Mouse (Mus musculus): ENCODE data around the gene Cgnl1. TPM values are rescaled to one million over a fixed set of nuclear protein-coding genes. Genes with fewer than 3 reads are reported as not detected.

The Cgnl1 gene
- polyA plus RNA-seq, 1 experiment from 2014 or later, result 6.7 TPM

DNA sequence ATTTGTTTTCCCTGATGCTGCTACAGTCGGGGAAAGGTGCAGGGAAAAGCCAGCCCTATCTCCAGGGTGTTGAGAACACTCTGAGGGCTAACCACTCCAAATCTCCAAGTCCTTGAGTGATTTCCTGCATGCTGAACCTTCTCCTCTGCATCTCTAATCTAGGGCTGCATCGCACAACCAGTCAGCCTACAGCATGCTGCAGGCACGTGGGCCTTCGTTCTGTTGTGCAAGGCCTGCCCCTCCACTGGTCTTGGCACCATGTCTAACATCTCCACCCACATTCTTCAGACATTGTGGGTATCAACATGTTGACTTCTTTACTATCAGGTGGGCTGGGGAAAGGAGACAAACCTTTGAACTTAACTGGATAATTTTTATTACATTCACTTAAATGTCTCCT lies 44.2 kb downstream of the Cgnl1 start:
- H3K4me1 ChIP-seq (ENCODE audit: control insufficient read depth, insufficient read depth, low read length), result no peaks in the 10 kb centered on the region
- no peak overlapping the region for H3K4me3 ChIP-seq (ENCODE audit: low read depth, low read length)
- H3K9ac ChIP-seq (ENCODE audit: low read length), result no peak overlapping the region
- 80% methylated on average over 4 of the region's 4 CpGs for WGBS
- ATAC-seq (ENCODE audit: insufficient number of reproducible peaks, low FRiP score, low TSS enrichment, low read depth) (no peak), DNase-seq (ENCODE audit: low spot score) (no peak)
- no peaks in the 10 kb centered on the region for H3K36me3 ChIP-seq (ENCODE audit: control insufficient read depth, insufficient read depth, low read length)
- H3K4me2 ChIP-seq (ENCODE audit: low read depth, severe bottlenecking), result no peak overlapping the region
- H3K27ac ChIP-seq (replicated peaks; ENCODE audit: low read depth, low read length), result no peak overlapping the region
- H3K9me3 ChIP-seq (ENCODE audit: control insufficient read depth, low read length), result 0 out of 2 replicates have a peak, but pooled peaks cover 3% of the 10 kb centered on the region
- H3K27me3 ChIP-seq (ENCODE audit: control insufficient read depth, insufficient read depth, low read length), result no peaks in the 10 kb centered on the region

DNA sequence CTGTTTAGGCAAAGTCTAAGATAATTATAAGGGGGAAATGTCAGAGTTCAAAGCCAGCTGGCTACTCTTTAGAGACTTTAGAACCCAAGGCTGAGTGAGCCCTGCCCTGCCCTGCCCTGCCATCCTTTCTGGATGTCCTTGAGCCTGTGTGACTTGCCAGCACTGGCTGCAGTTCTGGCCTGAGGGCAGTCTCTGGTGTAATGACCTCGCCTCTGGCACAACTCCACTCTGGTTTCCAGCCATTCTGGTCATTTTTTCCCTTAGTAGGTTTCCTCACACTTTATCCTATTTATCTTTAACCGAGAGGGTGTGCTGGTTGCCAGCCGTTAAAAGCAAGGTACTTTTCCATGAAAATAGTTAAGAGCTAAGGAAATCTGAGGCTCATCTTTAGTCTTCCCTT lies 45.3 kb downstream of the Cgnl1 start:
- Histone ChIP-seq H3K4me3 (ENCODE audit: low read depth, low read length) (no peak overlapping the region), H3K27me3 (ENCODE audit: control insufficient read depth, insufficient read depth, low read length) (no peaks in the 10 kb centered on the region), H3K36me3 (ENCODE audit: control insufficient read depth, insufficient read depth, low read length) (no peaks in the 10 kb centered on the region), H3K27ac (replicated peaks; ENCODE audit: low read depth, low read length) (no peak overlapping the region), H3K9me3 (ENCODE audit: control insufficient read depth, low read length) (0 out of 2 replicates have a peak, but pooled peaks cover 3% of the 10 kb centered on the region), H3K4me2 (ENCODE audit: low read depth, severe bottlenecking) (no peak overlapping the region), H3K4me1 (ENCODE audit: control insufficient read depth, insufficient read depth, low read length) (0 out of 2 replicates have a peak, but pooled peaks cover 3% of the 10 kb centered on the region), H3K9ac (ENCODE audit: low read length) (no peak overlapping the region)
- ATAC-seq (ENCODE audit: insufficient number of reproducible peaks, low FRiP score, low TSS enrichment, low read depth) (no peak), DNase-seq (ENCODE audit: low spot score) (no peak)
- 90% methylated on average over 3 of the region's 3 CpGs for WGBS

DNA sequence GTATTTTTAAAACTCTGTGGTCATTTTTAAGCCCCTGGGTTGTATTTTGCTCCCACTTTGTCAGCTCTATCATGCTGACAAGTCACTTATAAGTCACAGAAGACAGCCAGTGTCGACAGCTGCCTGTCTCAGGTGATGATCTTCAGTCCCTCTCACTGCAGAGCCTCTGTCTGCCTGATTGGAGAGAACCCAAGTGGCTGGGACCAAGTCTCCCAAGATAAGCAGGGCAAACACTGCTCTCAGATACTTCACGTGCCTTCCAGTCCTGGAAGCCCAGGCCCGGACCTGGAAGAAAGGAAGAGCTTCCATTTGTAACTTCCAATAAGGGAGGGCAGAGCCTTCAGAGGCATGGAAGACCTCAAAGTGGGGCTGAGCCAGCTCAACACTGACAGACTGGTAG lies 49.0 kb downstream of the Cgnl1 start:
- DNase-seq (ENCODE audit: low spot score) (no peak), ATAC-seq (ENCODE audit: insufficient number of reproducible peaks, low FRiP score, low TSS enrichment, low read depth) (no peak)
- H3K36me3 ChIP-seq (ENCODE audit: control insufficient read depth, insufficient read depth, low read length), result no peaks in the 10 kb centered on the region
- H3K4me2 ChIP-seq (ENCODE audit: low read depth, severe bottlenecking), result no peak overlapping the region
- no peaks in the 10 kb centered on the region for H3K27me3 ChIP-seq (ENCODE audit: control insufficient read depth, insufficient read depth, low read length)
- no peak overlapping the region for H3K27ac ChIP-seq (replicated peaks; ENCODE audit: low read depth, low read length)
- 0 out of 2 replicates have a peak, but pooled peaks cover 3% of the 10 kb centered on the region for H3K4me1 ChIP-seq (ENCODE audit: control insufficient read depth, insufficient read depth, low read length)
- H3K4me3 ChIP-seq (ENCODE audit: low read depth, low read length), result no peak overlapping the region
- 0 out of 2 replicates have a peak, but pooled peaks cover 3% of the 10 kb centered on the region for H3K9me3 ChIP-seq (ENCODE audit: control insufficient read depth, low read length)
- H3K9ac ChIP-seq (ENCODE audit: low read length), result peak overlapping the region; percentile 24; the same call in 1 of the 2 replicates
- WGBS, result 62% methylated on average over 3 of the region's 3 CpGs

DNA sequence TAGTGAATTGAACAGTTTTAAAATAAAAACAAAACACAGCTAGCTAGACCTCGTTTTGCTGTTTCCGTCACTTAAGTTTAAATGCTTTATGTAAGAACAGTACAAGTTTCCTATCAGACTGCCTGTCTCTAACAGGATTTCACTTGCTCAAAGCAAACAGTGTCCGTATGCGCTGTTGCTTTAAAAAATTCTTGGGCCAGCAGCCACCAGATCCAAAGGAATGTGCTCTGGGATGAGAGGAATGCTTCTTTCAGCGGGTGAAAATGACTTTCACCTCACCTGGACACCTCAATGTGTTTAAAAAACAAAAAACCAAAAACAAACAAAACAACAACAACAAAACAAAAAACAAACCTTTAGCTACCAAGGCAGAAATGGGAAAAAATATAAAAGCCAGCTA lies 54.4 kb downstream of the Cgnl1 start:
- no peak overlapping the region for H3K27ac ChIP-seq (replicated peaks; ENCODE audit: low read depth, low read length)
- WGBS, result 63% methylated on average over 5 of the region's 5 CpGs
- DNase-seq (ENCODE audit: low spot score), result no peak

DNA sequence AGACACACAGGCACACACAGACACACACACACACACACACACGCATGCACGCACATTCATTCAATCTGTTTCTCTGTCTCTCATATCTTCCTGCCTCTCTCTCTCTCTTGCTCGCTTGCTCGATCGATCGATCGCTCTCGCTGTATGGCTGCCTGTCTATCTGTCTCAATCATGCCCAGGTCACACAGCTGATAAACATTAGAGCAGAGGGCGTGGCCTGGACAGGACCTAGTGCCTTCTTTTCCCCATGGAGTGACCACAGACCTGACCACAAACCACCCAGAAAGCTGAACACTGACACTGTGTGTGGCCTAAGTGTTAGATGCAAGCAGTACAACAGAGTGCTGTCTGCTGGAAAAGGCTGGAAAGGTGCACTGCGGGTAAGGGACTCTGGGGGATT lies 60.6 kb downstream of the Cgnl1 start:
- ATAC-seq (ENCODE audit: insufficient number of reproducible peaks, low FRiP score, low TSS enrichment, low read depth), result no peak
- WGBS, result 84% methylated on average over 10 of the region's 10 CpGs
- Histone ChIP-seq H3K4me3 (ENCODE audit: low read depth, low read length) (no peak overlapping the region), H3K9ac (ENCODE audit: low read length) (no peak overlapping the region), H3K9me3 (ENCODE audit: control insufficient read depth, low read length) (no peaks in the 10 kb centered on the region), H3K27ac (replicated peaks; ENCODE audit: low read depth, low read length) (no peak overlapping the region), H3K4me1 (ENCODE audit: control insufficient read depth, insufficient read depth, low read length) (no peaks in the 10 kb centered on the region), H3K27me3 (ENCODE audit: control insufficient read depth, insufficient read depth, low read length) (no peaks in the 10 kb centered on the region), H3K36me3 (ENCODE audit: control insufficient read depth, insufficient read depth, low read length) (no peaks in the 10 kb centered on the region), H3K4me2 (ENCODE audit: low read depth, severe bottlenecking) (no peak overlapping the region)
- no peak for DNase-seq (ENCODE audit: low spot score)

More for the DNA sequence above, 54.4 kb downstream of the Cgnl1 start:
- Histone ChIP-seq H3K9me3 (ENCODE audit: control insufficient read depth, low read length) (no peaks in the 10 kb centered on the region), H3K36me3 (ENCODE audit: control insufficient read depth, insufficient read depth, low read length) (no peaks in the 10 kb centered on the region), H3K9ac (ENCODE audit: low read length) (no peak overlapping the region), H3K27me3 (ENCODE audit: control insufficient read depth, insufficient read depth, low read length) (no peaks in the 10 kb centered on the region), H3K4me2 (ENCODE audit: low read depth, severe bottlenecking) (no peak overlapping the region), H3K4me3 (ENCODE audit: low read depth, low read length) (no peak overlapping the region), H3K4me1 (ENCODE audit: control insufficient read depth, insufficient read depth, low read length) (0 out of 2 replicates have a peak, but pooled peaks cover 3% of the 10 kb centered on the region)
- no peak for ATAC-seq (ENCODE audit: insufficient number of reproducible peaks, low FRiP score, low TSS enrichment, low read depth)

DNA sequence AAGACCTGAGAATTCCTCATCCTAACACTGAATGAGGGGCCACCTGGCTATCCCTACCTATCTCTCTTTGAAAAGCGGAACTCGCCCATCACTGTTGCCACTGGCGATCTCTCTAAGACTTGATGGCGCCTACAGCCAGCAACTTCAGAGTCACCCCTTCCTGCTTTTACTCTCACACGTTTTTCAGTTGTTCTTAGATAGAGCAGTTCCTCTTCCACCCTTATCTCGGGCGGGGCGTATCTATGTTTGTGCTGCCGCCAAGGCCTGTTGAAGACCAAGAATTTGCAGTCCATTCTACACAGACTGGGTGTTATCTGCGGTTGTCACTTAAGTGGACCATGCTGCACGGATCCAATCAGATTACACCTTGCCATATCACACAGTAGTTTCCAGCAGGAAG lies 62.2 kb downstream of the Cgnl1 start:
- no peaks in the 10 kb centered on the region for H3K4me1 ChIP-seq (ENCODE audit: control insufficient read depth, insufficient read depth, low read length)
- H3K36me3 ChIP-seq (ENCODE audit: control insufficient read depth, insufficient read depth, low read length), result no peaks in the 10 kb centered on the region
- H3K4me2 ChIP-seq (ENCODE audit: low read depth, severe bottlenecking), result no peak overlapping the region
- H3K27ac ChIP-seq (replicated peaks; ENCODE audit: low read depth, low read length), result no peak overlapping the region
- H3K9me3 ChIP-seq (ENCODE audit: control insufficient read depth, low read length), result no peaks in the 10 kb centered on the region
- no peak overlapping the region for H3K4me3 ChIP-seq (ENCODE audit: low read depth, low read length)
- 88% methylated on average over 11 of the region's 11 CpGs for WGBS
- H3K9ac ChIP-seq (ENCODE audit: low read length), result no peak overlapping the region
- no peaks in the 10 kb centered on the region for H3K27me3 ChIP-seq (ENCODE audit: control insufficient read depth, insufficient read depth, low read length)
- ATAC-seq (ENCODE audit: insufficient number of reproducible peaks, low FRiP score, low TSS enrichment, low read depth) (no peak), DNase-seq (ENCODE audit: low spot score) (no peak)

DNA sequence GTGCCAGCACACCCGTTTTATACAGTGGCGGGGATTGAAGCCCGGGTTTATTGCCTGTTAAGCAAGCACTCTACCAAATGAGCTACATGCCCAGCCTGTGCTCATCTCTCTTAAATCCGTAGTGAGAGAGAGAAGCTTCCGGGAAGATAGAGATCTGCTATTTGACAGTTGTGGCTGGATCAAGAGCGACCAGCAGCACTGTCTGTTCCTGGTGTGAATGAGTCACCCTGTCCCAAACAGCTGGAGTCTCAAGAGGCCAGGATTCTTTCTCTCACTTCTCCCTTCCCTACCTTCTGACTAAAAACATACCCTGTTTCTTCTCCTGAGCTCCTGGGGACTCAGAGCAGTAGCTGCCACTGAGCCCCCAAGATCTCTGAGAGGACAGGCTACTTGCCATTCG lies 63.4 kb downstream of the Cgnl1 start:
- 87% methylated on average over 7 of the region's 7 CpGs for WGBS
- Histone ChIP-seq H3K27ac (replicated peaks; ENCODE audit: low read depth, low read length) (no peak overlapping the region), H3K4me1 (ENCODE audit: control insufficient read depth, insufficient read depth, low read length) (no peaks in the 10 kb centered on the region), H3K4me3 (ENCODE audit: low read depth, low read length) (no peak overlapping the region), H3K36me3 (ENCODE audit: control insufficient read depth, insufficient read depth, low read length) (no peaks in the 10 kb centered on the region), H3K9ac (ENCODE audit: low read length) (no peak overlapping the region), H3K27me3 (ENCODE audit: control insufficient read depth, insufficient read depth, low read length) (no peaks in the 10 kb centered on the region), H3K4me2 (ENCODE audit: low read depth, severe bottlenecking) (no peak overlapping the region), H3K9me3 (ENCODE audit: control insufficient read depth, low read length) (no peaks in the 10 kb centered on the region)
- no peak for ATAC-seq (ENCODE audit: insufficient number of reproducible peaks, low FRiP score, low TSS enrichment, low read depth)
- DNase-seq (ENCODE audit: low spot score), result no peak

DNA sequence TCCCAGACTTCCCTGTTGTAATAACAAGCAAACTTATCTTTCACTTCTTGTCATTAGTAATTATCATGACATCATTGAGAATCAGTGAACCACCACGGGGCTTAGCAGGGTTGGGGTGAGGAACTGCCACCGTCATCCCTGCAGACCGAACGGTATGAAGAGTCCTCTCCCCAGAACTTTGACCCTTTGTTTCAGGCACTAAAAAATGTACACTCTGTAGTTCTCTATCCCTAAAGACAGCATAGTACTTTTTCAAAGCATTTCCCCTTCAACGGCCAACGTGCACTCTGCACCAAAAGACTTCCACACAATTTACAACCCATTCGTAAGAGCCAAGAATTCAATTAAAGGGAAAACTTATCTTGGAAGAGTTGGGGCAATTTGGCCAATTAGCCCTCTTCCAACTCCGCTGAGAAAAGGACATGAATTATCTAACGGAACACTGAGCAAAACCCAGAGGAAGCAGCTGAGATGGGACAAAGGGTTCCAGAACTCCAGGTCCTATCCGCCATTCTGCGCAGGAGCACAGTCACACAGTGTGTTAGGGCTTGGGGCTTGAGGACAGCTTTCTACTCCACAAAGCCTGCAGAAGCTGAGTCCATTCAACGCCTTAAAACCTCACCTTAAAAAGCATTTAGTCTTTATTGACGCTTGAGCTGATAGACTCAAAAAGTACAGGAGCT lies 66.9 kb downstream of the Cgnl1 start:
- Histone ChIP-seq H3K27ac (replicated peaks; ENCODE audit: low read depth, low read length) (no peak overlapping the region), H3K4me2 (ENCODE audit: low read depth, severe bottlenecking) (no peak overlapping the region), H3K4me3 (ENCODE audit: low read depth, low read length) (no peak overlapping the region), H3K36me3 (ENCODE audit: control insufficient read depth, insufficient read depth, low read length) (no peaks in the 10 kb centered on the region), H3K9ac (ENCODE audit: low read length) (no peak overlapping the region), H3K27me3 (ENCODE audit: control insufficient read depth, insufficient read depth, low read length) (no peaks in the 10 kb centered on the region), H3K9me3 (ENCODE audit: control insufficient read depth, low read length) (no peaks in the 10 kb centered on the region), H3K4me1 (ENCODE audit: control insufficient read depth, insufficient read depth, low read length) (no peaks in the 10 kb centered on the region)
- 82% methylated on average over 13 of the region's 13 CpGs for WGBS
- ATAC-seq (ENCODE audit: insufficient number of reproducible peaks, low FRiP score, low TSS enrichment, low read depth) (no peak), DNase-seq (ENCODE audit: low spot score) (no peak)

DNA sequence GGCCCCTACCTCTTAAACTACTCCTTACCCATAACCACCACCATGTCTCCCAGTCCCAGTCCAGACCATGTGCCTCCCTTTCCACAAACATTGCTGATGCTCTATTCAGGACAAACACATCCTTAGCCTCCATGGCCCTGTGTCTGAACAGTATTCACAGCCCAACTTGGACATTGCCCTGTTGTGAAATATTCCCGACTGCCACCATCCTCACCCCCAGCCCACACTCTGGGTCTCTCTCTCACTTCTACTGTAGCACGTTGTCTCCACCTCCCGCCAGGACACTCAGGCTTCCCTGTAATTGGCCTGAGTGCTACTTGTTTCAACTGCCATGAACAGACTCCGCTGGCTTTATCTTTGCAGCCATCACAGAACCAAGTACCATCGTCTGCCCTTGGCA lies 72.3 kb downstream of the Cgnl1 start:
- Histone ChIP-seq H3K9ac (ENCODE audit: low read length) (no peak overlapping the region), H3K9me3 (ENCODE audit: control insufficient read depth, low read length) (no peaks in the 10 kb centered on the region), H3K4me3 (ENCODE audit: low read depth, low read length) (no peak overlapping the region), H3K36me3 (ENCODE audit: control insufficient read depth, insufficient read depth, low read length) (no peaks in the 10 kb centered on the region), H3K4me1 (ENCODE audit: control insufficient read depth, insufficient read depth, low read length) (no peaks in the 10 kb centered on the region), H3K4me2 (ENCODE audit: low read depth, severe bottlenecking) (no peak overlapping the region), H3K27me3 (ENCODE audit: control insufficient read depth, insufficient read depth, low read length) (no peaks in the 10 kb centered on the region), H3K27ac (replicated peaks; ENCODE audit: low read depth, low read length) (no peak overlapping the region)
- no peak for ATAC-seq (ENCODE audit: insufficient number of reproducible peaks, low FRiP score, low TSS enrichment, low read depth)
- WGBS, result 94% methylated on average over 5 of the region's 5 CpGs
- no peak for DNase-seq (ENCODE audit: low spot score)

Data from limb, embryonic 11.5 days (tissue).